Mouse (Mus musculus) erythroblast, embryonic 14.5 days (primary cell): ENCODE data around the gene Nrbf2.

ENCODE experiments used
- GATA1 ChIP-seq: IDR thresholded peaks from 2 replicates; pipeline ENCODE4 v1.6.1; 2012; ENCODE audit warnings: low read length, inconsistent platforms, mixed read lengths
- TAL1 ChIP-seq: IDR thresholded peaks from 3 replicates; pipeline ENCODE4 v1.6.1; 2012; ENCODE audit warnings: low read length, inconsistent platforms, mixed read lengths

GRCm38 (mm10) chr10:67252353-67252752 lies 32.8 kb downstream of the Nrbf2 start:
- TF ChIP-seq TAL1, result no peak
- no peak for TF ChIP-seq GATA1
